Comparison of ENCODE assay signal across 8 mouse cellular contexts in the genomic region with DNA sequence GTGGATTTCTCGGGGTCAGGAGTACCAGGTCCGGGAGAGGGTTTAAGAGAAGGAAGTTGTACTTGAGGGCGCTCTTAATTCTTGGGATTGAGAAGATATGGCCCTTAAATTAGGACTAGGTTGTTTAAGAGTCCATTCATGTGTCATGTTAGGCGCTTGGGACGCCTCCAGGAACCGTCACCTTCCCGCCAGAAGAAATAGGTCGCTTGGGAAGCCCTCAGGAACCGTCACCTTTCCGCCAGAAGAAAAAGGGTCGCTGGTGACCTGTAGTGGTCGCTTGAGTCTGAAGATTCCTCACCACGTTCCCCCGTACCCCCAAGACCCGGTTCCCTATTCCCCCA. TPM values are rescaled to one million over a fixed set of nuclear protein-coding genes. Genes with fewer than 3 reads are reported as not detected.
A peak's percentile ranks its signal among the peaks of the same experiment; 100 is the strongest.
DNase-seq lines count a peak whose midpoint lies in the region; ATAC-seq lines count a peak whose summit lies in the region.

No protein-coding gene starts in this region.

- WGBS in hindbrain, embryonic 13.5 days = under 1% methylated on average over 15 of the region's 15 CpGs
- under 1% methylated on average over 15 of the region's 15 CpGs for WGBS in lung, embryonic 15.5 days
- 0% methylated on average over 15 of the region's 15 CpGs for WGBS in stomach, embryonic 15.5 days

- no peaks in the 10 kb centered on the region for H3K9me3 ChIP-seq in hindbrain, embryonic 13.5 days
- no peaks in the 10 kb centered on the region for H3K9me3 ChIP-seq in lung, embryonic 15.5 days
- H3K9me3 ChIP-seq in stomach, embryonic 15.5 days = no peaks in the 10 kb centered on the region

- no peaks in the 10 kb centered on the region for H3K27me3 ChIP-seq in hindbrain, embryonic 13.5 days
- no peaks in the 10 kb centered on the region for H3K27me3 ChIP-seq in lung, embryonic 15.5 days
- no peaks in the 10 kb centered on the region for H3K27me3 ChIP-seq in stomach, embryonic 15.5 days (replicated peaks)

- peak overlapping the region; percentile 81 for H3K4me3 ChIP-seq in hindbrain, embryonic 13.5 days
- peak overlapping the region; percentile 72 for H3K4me3 ChIP-seq in lung, embryonic 15.5 days
- H3K4me3 ChIP-seq in stomach, embryonic 15.5 days (replicated peaks) = peak overlapping the region; percentile 89

- peak overlapping the region; percentile 80 for H3K9ac ChIP-seq in hindbrain, embryonic 13.5 days
- peak overlapping the region; percentile 70 for H3K9ac ChIP-seq in lung, embryonic 15.5 days
- H3K9ac ChIP-seq in stomach, embryonic 15.5 days = peak overlapping the region; percentile 30

- H3K36me3 ChIP-seq in hindbrain, embryonic 13.5 days = peaks cover 3% of the 10 kb centered on the region; the same call in 1 of the 2 replicates
- H3K36me3 ChIP-seq in lung, embryonic 15.5 days = peaks cover 3% of the 10 kb centered on the region; the same call in 1 of the 2 replicates
- H3K36me3 ChIP-seq in stomach, embryonic 15.5 days = 0 out of 2 replicates have a peak, but pooled peaks cover 3% of the 10 kb centered on the region

- no peak for ATAC-seq in hindbrain, embryonic 13.5 days (ENCODE audit: low FRiP score)
- no peak for ATAC-seq in lung, embryonic 15.5 days (ENCODE audit: borderline replicate concordance, extremely low read depth, low FRiP score, low TSS enrichment)
- no peak for ATAC-seq in stomach, embryonic 15.5 days (ENCODE audit: insufficient read depth, low FRiP score, low read depth)

- H3K4me2 ChIP-seq in hindbrain, embryonic 13.5 days = peak overlapping the region; percentile 88
- H3K4me2 ChIP-seq in lung, embryonic 15.5 days = peak overlapping the region; percentile 74
- H3K4me2 ChIP-seq in stomach, embryonic 15.5 days = peak overlapping the region; percentile 76

- H3K4me1 ChIP-seq in hindbrain, embryonic 13.5 days (replicated peaks) = peaks cover 51% of the 10 kb centered on the region
- H3K4me1 ChIP-seq in lung, embryonic 15.5 days = peaks cover 33% of the 10 kb centered on the region
- H3K4me1 ChIP-seq in stomach, embryonic 15.5 days = peaks cover 9% of the 10 kb centered on the region; the same call in 1 of the 2 replicates

- DNase-seq in adrenal gland, adult 2 months = peak; percentile 44
- no peak for DNase-seq in adrenal gland, postnatal 4 days (ENCODE audit: low spot score in 2 of 2)
- peak; percentile 4 to 19 for DNase-seq in thymus, adult 18-20 months
- DNase-seq in thymus, postnatal 25 days = no peak
- DNase-seq in ovary, postnatal 36 days (ENCODE audit: low spot score) = no peak

- peak overlapping the region; percentile 100 for H3K27ac ChIP-seq in hindbrain, embryonic 13.5 days
- H3K27ac ChIP-seq in lung, embryonic 15.5 days = peak overlapping the region; percentile 99
- peak overlapping the region; percentile 99 for H3K27ac ChIP-seq in stomach, embryonic 15.5 days

RNA-seq across cellular contexts. Expression of gene Txndc12, which starts 0.5 kb away (rescaled TPM):
- total RNA-seq in adrenal gland, adult 2 months (2021) = 10 to 100 TPM; 71.6 to 75.7 TPM
- polyA plus RNA-seq in adrenal gland, adult 2 months (2012; rRNA removed) = 6.4 and 10.6 TPM in 2 replicates
- 10 to 100 TPM; 81.4 to 82.4 TPM for total RNA-seq in adrenal gland, postnatal 4 days (2021)
- polyA plus RNA-seq in hindbrain, embryonic 13.5 days (2015; fragmentation: Nextera tagmentation; extraction: Ambion mirVana) = 75.1 and 79.5 TPM in 2 replicates
- 125 and 132 TPM in 2 replicates for polyA plus RNA-seq in lung, embryonic 15.5 days (2015; fragmentation: Nextera tagmentation; extraction: Ambion mirVana)
- 97.2 and 108 TPM in 2 replicates for polyA plus RNA-seq in stomach, embryonic 15.5 days (2015; fragmentation: Nextera tagmentation; extraction: Ambion mirVana)

RNA-seq across cellular contexts. Expression of gene Btf3l4, which starts 1.5 kb away (rescaled TPM):
- 100 to 1,000 TPM; 124 to 146 TPM for total RNA-seq in adrenal gland, adult 2 months (2021)
- 6.0 and 10.3 TPM in 2 replicates for polyA plus RNA-seq in adrenal gland, adult 2 months (2012; rRNA removed)
- total RNA-seq in adrenal gland, postnatal 4 days (2021) = 100 to 1,000 TPM; 144 to 146 TPM
- 218 and 222 TPM in 2 replicates for polyA plus RNA-seq in hindbrain, embryonic 13.5 days (2015; fragmentation: Nextera tagmentation; extraction: Ambion mirVana)
- polyA plus RNA-seq in lung, embryonic 15.5 days (2015; fragmentation: Nextera tagmentation; extraction: Ambion mirVana) = 142 and 154 TPM in 2 replicates
- 122 and 145 TPM in 2 replicates for polyA plus RNA-seq in stomach, embryonic 15.5 days (2015; fragmentation: Nextera tagmentation; extraction: Ambion mirVana)

RNA-seq across cellular contexts. Expression of gene Kti12, which starts 12.6 kb away (rescaled TPM):
- 10 to 100 TPM; 30.1 to 30.9 TPM for total RNA-seq in adrenal gland, adult 2 months (2021)
- 51.8 and 56.3 TPM in 2 replicates for polyA plus RNA-seq in adrenal gland, adult 2 months (2012; rRNA removed)
- 10 to 100 TPM; 26.3 to 26.9 TPM for total RNA-seq in adrenal gland, postnatal 4 days (2021)
- 28.3 and 31.3 TPM in 2 replicates for polyA plus RNA-seq in hindbrain, embryonic 13.5 days (2015; fragmentation: Nextera tagmentation; extraction: Ambion mirVana)
- polyA plus RNA-seq in lung, embryonic 15.5 days (2015; fragmentation: Nextera tagmentation; extraction: Ambion mirVana) = 55.1 and 58.6 TPM in 2 replicates
- polyA plus RNA-seq in stomach, embryonic 15.5 days (2015; fragmentation: Nextera tagmentation; extraction: Ambion mirVana) = 54.8 TPM in 2 replicates

RNA-seq across cellular contexts. Expression of gene A730015C16Rik, which starts 13.5 kb away (rescaled TPM):
- total RNA-seq in adrenal gland, adult 2 months (2021) = not detected
- polyA plus RNA-seq in adrenal gland, adult 2 months (2012; rRNA removed) = 0.26 TPM in 1 of 2 replicates, not detected in the other
- under 1 TPM; 0.25 to 0.34 TPM for total RNA-seq in adrenal gland, postnatal 4 days (2021)
- polyA plus RNA-seq in hindbrain, embryonic 13.5 days (2015; fragmentation: Nextera tagmentation; extraction: Ambion mirVana) = 1.5 and 1.7 TPM in 2 replicates
- polyA plus RNA-seq in lung, embryonic 15.5 days (2015; fragmentation: Nextera tagmentation; extraction: Ambion mirVana) = 1.7 and 2.3 TPM in 2 replicates
- polyA plus RNA-seq in stomach, embryonic 15.5 days (2015; fragmentation: Nextera tagmentation; extraction: Ambion mirVana) = 0.98 and 2.5 TPM in 2 replicates

RNA-seq across cellular contexts. Expression of gene Rab3b, which starts 43.9 kb away (rescaled TPM):
- total RNA-seq in adrenal gland, adult 2 months (2021) = 10 to 100 TPM; 38.6 to 51.5 TPM
- polyA plus RNA-seq in adrenal gland, adult 2 months (2012; rRNA removed) = 41.6 and 46.6 TPM in 2 replicates
- total RNA-seq in adrenal gland, postnatal 4 days (2021) = 10 to 100 TPM; 71.4 to 76.1 TPM
- 104 and 108 TPM in 2 replicates for polyA plus RNA-seq in hindbrain, embryonic 13.5 days (2015; fragmentation: Nextera tagmentation; extraction: Ambion mirVana)
- polyA plus RNA-seq in lung, embryonic 15.5 days (2015; fragmentation: Nextera tagmentation; extraction: Ambion mirVana) = 7.0 and 7.6 TPM in 2 replicates
- polyA plus RNA-seq in stomach, embryonic 15.5 days (2015; fragmentation: Nextera tagmentation; extraction: Ambion mirVana) = 10.8 and 11.9 TPM in 2 replicates

Comparison
In these comparisons a context has a peak if more than half of its experiments do, and no peak if none do; other contexts are left out.
1. DNase-seq: peak in adrenal gland, adult 2 months (single experiment) and thymus, adult 18-20 months (2 of 2); none in adrenal gland, postnatal 4 days (0 of 2), thymus, postnatal 25 days (single experiment) and ovary, postnatal 36 days (single experiment).
2. H3K9ac ChIP-seq: peak in every context shown above with its lines; median percentile 80 in hindbrain, embryonic 13.5 days; 70 in lung, embryonic 15.5 days; 30 in stomach, embryonic 15.5 days.
3. RNA of gene Btf3l4, which starts 1.5 kb away (polyA plus RNA-seq): 218 to 222 TPM in hindbrain, embryonic 13.5 days, 142 to 154 TPM in lung, embryonic 15.5 days and 122 to 145 TPM in stomach, embryonic 15.5 days; 6.0 to 10.3 TPM in adrenal gland, adult 2 months; every median in the first group is over 10 times any median in the second.
4. Peak in every context shown above with its lines, with median percentiles within 50 percentile points of each other: H3K27ac ChIP-seq, H3K4me2 ChIP-seq and H3K4me3 ChIP-seq.